Mouse (Mus musculus) bone marrow, adult 2 months (tissue): Measurements from ENCODE around the gene Vps13d. TPM values are rescaled to one million over a fixed set of nuclear protein-coding genes. Genes with fewer than 3 reads are reported as not detected.

Experiments
- H3K27ac ChIP-seq: fragments of 200-500 bp; 2 replicates; pipeline ENCODE4 v1.5.1; 2012; ENCODE audit warnings: low read depth, mild to moderate bottlenecking, control low read depth, inconsistent platforms, low read length; ENCODE audit not compliant: control insufficient read depth, poor library complexity, insufficient read depth
- H3K4me1 ChIP-seq: fragments of 200-500 bp; 2 replicates; pipeline ENCODE4 v1.6.1; 2011; ENCODE audit warnings: low read length; ENCODE audit not compliant: control insufficient read depth, insufficient read depth
- H3K4me3 ChIP-seq: fragments of 200-500 bp; replicated peaks from 2 replicates; pipeline ENCODE3; 2011; ENCODE audit warnings: mild to moderate bottlenecking, low read depth, low read length, control low read depth; ENCODE audit not compliant: control insufficient read depth
- CTCF ChIP-seq: fragments of 200-500 bp; IDR thresholded peaks from 2 replicates; pipeline ENCODE4 v1.5.1; 2011; ENCODE audit warnings: low read length, control low read depth; ENCODE audit not compliant: control insufficient read depth, insufficient read depth
- POLR2A ChIP-seq: fragments of 200-500 bp; IDR thresholded peaks from 2 replicates; pipeline ENCODE4 v1.6.1; 2011; ENCODE audit warnings: low read depth, mild to moderate bottlenecking, control low read depth, low read length, borderline replicate concordance; ENCODE audit not compliant: control insufficient read depth
- WGBS: fragments of 180-500 bp; shearing (Covaris S2); methylation state at CpG from one replicate; pipeline ENCODE4 v1.1.7; 2018; 5-methylcytosine and 5-hydroxymethylcytosine counted together
- polyA plus RNA-seq: library from polyadenylated mRNA; stranded (reverse); fragments of >200 nt; gene quantifications from 2 replicates; pipeline ENCODE4 v1.2.4, GENCODE M21; 2011; ENCODE audit warnings: low replicate concordance; ENCODE audit not compliant: missing spikeins, insufficient read depth, insufficient read length

The Vps13d gene
- polyA plus RNA-seq, 1 experiment, result 35.3 TPM

DNA sequence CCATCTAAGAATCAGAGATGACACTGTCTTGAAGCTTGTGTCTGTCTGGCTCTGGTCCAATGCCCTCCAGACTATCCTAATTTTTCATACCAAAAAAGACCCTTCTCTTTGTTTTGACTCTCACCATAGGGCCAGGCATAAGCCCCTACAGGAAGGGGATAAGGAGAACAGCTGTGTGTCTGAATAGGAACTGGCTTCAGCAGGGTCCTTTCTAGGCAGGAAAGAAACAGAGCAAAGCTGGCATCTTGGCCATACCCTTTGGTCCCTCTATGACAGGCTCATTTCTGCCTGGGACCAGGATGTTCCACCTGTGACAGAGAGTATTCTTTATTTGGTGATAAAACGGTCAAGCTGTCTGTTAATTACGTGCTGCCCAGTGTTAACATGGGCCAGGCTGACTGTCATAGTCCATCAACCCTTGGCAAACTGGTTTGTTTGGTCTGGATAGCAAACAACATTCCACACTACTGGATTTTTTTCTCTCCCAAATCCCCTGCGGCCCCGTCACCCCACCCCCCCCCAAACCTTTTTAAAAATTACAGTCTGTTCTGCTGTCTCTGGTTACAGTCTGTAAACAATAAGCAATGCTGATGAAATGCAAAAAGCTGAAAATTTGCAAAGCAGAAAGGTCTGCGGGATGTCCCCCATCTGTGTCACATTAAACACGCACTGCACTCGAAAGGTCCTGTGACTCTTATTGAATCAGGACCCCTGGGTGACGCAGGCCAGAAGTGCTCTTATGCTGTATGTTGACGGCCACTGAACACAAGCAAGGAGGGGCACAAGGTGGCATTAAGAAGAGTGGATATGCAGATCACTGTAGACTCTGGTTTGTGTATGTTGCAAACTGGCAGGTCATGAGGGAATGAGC lies 201.5 kb downstream of the Vps13d start:
- no peak for TF ChIP-seq CTCF
- TF ChIP-seq POLR2A, result no peak
- no peak overlapping the region for H3K27ac ChIP-seq
- WGBS, result 89% methylated on average over 9 of the region's 9 CpGs
- H3K4me3 ChIP-seq, result no peak overlapping the region
- peaks cover 10% of the 10 kb centered on the region; the same call in 1 of the 2 replicates for H3K4me1 ChIP-seq

- WGBS, result 95% methylated on average over 3 of the region's 3 CpGs
- Histone ChIP-seq H3K4me1 (peaks cover 9% of the 10 kb centered on the region), H3K27ac (no peak overlapping the region), H3K4me3 (no peak overlapping the region)
- TF ChIP-seq POLR2A (no peak), CTCF (no peak)
These were observed 202.4 kb downstream of the Vps13d start for GRCm38 (mm10) chr4:144992413-144992812.

DNA sequence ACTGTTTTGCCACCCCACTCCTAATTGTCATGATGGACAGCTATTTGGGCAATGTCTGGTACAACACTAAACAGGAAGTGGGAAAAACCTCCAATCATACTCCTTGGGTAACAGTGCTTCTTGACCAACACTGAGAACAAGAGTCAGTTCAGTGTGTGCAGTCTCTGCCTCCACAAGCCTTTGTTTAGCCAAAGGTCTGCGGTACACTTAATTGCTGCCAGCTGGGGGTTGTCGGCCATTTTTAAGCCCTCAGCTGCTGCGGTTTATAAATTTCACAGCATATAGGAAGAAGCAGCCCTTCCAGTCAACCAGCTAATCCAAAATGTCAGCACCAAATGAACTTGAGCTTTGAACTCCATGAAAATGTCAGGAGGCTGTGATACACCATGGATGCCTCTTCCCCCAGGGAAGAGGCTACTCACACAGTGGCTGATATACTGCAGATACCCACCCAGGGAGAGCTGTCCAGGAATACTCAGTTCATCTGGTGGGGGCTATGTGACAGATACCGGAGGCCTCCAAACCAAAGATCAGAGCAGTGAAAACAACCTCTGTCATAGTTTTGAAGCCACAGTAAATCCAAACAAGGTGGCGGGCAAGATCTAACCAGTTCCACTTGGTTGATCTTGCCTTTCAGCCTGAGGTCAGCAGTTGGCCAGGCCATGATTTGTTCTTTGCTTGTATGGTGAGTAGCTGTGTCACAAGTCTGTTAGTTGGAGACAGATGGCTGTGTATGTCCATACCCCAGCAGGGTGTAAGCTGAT lies 206.2 kb downstream of the Vps13d start:
- TF ChIP-seq CTCF, result no peak
- no peak for TF ChIP-seq POLR2A
- peak overlapping the region; percentile 50; the same call in 1 of the 2 replicates for H3K27ac ChIP-seq
- 67% methylated on average over 5 of the region's 5 CpGs for WGBS
- peaks cover 4% of the 10 kb centered on the region for H3K4me1 ChIP-seq
- H3K4me3 ChIP-seq, result no peak overlapping the region

DNA sequence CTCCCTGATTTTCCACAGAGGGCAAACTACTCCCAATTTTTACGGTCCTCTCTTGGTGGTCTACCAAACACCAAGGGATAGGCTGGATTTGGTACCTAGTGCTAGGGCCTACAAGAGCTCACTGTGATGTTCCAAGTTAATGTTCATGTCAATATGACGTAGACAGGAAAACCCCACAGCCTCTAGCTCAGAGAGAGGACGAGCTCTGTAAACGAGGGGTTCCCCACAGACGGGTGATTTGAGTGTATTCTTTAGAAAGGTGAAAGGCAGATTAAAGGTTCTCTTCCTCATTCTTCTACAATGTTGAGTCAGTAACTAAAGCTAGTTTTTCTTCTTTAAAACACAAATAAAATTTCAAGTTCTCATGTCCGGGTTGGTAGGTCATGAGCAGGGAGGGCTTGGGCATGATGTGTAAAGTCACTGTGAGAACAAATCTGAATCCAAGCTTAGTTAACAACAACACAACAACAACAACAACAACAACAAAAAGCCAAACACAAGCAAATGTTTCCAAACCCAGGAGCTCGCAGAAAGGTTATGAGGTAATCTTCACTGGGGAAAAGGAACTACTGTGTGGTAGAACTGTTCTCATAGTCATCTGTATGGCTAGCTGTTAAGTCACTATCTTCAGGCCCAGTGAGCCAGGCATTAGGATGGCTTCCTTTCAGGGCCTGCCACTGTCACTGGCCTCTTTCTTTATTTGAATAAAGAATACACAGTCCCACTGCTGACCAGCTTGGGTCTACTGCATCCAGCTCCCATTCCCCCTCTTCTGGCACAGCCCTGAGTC lies 208.6 kb downstream of the Vps13d start:
- TF ChIP-seq POLR2A, result no peak
- 70% methylated on average over 7 of the region's 7 CpGs for WGBS
- Histone ChIP-seq H3K27ac (peak overlapping the region; percentile 69; the same call in 1 of the 2 replicates), H3K4me3 (no peak overlapping the region), H3K4me1 (peaks cover 5% of the 10 kb centered on the region)

DNA sequence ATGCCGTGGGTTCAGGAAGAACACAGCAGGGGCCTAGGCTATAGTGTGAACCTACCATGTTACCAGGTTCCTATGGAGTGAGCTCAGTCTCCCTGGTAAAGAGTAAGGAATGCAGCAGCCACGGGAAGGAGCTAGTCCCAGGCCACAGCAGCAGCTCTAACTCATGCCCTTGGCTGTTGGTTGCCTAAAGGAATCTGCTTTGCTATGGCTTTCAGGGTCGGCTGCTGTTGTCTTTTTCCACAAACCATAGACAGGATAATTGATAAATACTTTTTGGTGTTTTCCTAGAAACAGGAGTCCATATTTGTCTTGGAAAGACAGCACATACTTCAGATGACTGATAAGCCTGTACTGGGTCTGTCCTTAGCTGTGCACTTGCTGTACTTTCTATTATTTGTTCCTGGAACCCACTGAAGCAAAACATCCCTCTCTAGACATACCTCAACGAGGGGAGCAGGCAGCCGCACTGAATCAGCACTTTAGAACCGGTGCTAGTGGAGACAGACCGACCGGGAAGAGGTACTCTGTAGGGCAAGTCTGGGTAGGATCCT lies 210.9 kb downstream of the Vps13d start:
- Histone ChIP-seq H3K4me1 (peaks cover 4% of the 10 kb centered on the region), H3K4me3 (no peak overlapping the region), H3K27ac (no peak overlapping the region)
- TF ChIP-seq CTCF (no peak), POLR2A (no peak)
- 77% methylated on average over 8 of the region's 8 CpGs for WGBS

GRCm38 (mm10) chr4:144983228-144983744 lies 211.5 kb downstream of the Vps13d start:
- H3K4me1 ChIP-seq, result peaks cover 4% of the 10 kb centered on the region
- TF ChIP-seq POLR2A, result no peak
- no peak for TF ChIP-seq CTCF
- no peak overlapping the region for H3K27ac ChIP-seq
- no peak overlapping the region for H3K4me3 ChIP-seq
- WGBS, result 62% methylated on average over 8 of the region's 8 CpGs

- Histone ChIP-seq H3K4me1 (peaks cover 2% of the 10 kb centered on the region; the same call in 1 of the 2 replicates), H3K4me3 (no peak overlapping the region), H3K27ac (no peak overlapping the region)
- 26% methylated on average over 8 of the region's 8 CpGs for WGBS
- TF ChIP-seq POLR2A, result no peak
- TF ChIP-seq CTCF, result no peak
These were observed 213.8 kb downstream of the Vps13d start for GRCm38 (mm10) chr4:144980811-144981551.
